Mouse (Mus musculus) neural tube, embryonic 12.5 days (tissue): ENCODE measurements around the gene Cntn6. TPM values are rescaled to one million over a fixed set of nuclear protein-coding genes. Genes with fewer than 3 reads are reported as not detected.
A peak's percentile ranks its signal among the peaks of the same experiment; 100 is the strongest.

Experiments
- ATAC-seq: fragments of 200-750 bp; cut with Nextera tagmentation; 2 replicates; pipeline ENCODE4 v1.8.0; 2017; ENCODE audit warnings: low read depth, mild to moderate bottlenecking, moderate TSS enrichment, moderate library complexity; ENCODE audit not compliant: low FRiP score
- H3K27ac ChIP-seq: fragments of 300-500 bp; sonication (generic); 2 replicates; pipeline ENCODE4 v1.5.1; 2016
- H3K27me3 ChIP-seq: fragments of 300-500 bp; sonication (generic); replicated peaks from 2 replicates; pipeline ENCODE4 v1.6.1; 2016; ENCODE audit warnings: mild to moderate bottlenecking
- H3K36me3 ChIP-seq: fragments of 300-500 bp; sonication (generic); 2 replicates; pipeline ENCODE4 v1.6.1; 2016; ENCODE audit warnings: mild to moderate bottlenecking
- H3K4me1 ChIP-seq: fragments of 300-500 bp; sonication (generic); 2 replicates; pipeline ENCODE4 v1.6.1; 2016
- H3K4me2 ChIP-seq: fragments of 300-500 bp; sonication (generic); replicated peaks from 2 replicates; pipeline ENCODE4 v1.6.1; 2016; ENCODE audit warnings: mild to moderate bottlenecking
- H3K4me3 ChIP-seq: fragments of 300-500 bp; sonication (generic); 2 replicates; pipeline ENCODE4 v1.5.1; 2016
- H3K9ac ChIP-seq: fragments of 300-500 bp; sonication (generic); 2 replicates; pipeline ENCODE4 v1.6.1; 2016; ENCODE audit warnings: mild to moderate bottlenecking
- H3K9me3 ChIP-seq: fragments of 300-500 bp; sonication (generic); 2 replicates; pipeline ENCODE4 v1.6.1; 2016; ENCODE audit warnings: mild to moderate bottlenecking
- WGBS: fragments of 180-500 bp; shearing (Covaris S2); methylation state at CpG from one replicate; pipeline ENCODE4 v1.1.7; 2016; 5-methylcytosine and 5-hydroxymethylcytosine counted together
- polyA plus RNA-seq: library from polyadenylated mRNA; unstranded; fragments of >200 nt; fragmentation: Nextera tagmentation; extraction: Ambion mirVana; gene quantifications from 2 replicates; pipeline ENCODE4 v1.2.1, GENCODE M21; 2016

The Cntn6 gene
- polyA plus RNA-seq, 1 experiment from 2014 or later = 3.2 TPM

- Histone ChIP-seq H3K27ac (no peak overlapping the region), H3K4me3 (no peak overlapping the region), H3K27me3 (no peaks in the 10 kb centered on the region), H3K36me3 (no peaks in the 10 kb centered on the region), H3K4me2 (no peak overlapping the region), H3K4me1 (no peaks in the 10 kb centered on the region), H3K9ac (no peak overlapping the region), H3K9me3 (no peaks in the 10 kb centered on the region)
- no peak for ATAC-seq
- 62% methylated on average over 3 of the region's 3 CpGs for WGBS
Measured at GRCm38 (mm10) chr6:104653518-104653917, 160.9 kb downstream of the Cntn6 start.

- no peaks in the 10 kb centered on the region for H3K4me1 ChIP-seq
- H3K4me2 ChIP-seq = no peak overlapping the region
- H3K27ac ChIP-seq = no peak overlapping the region
- H3K4me3 ChIP-seq = no peak overlapping the region
- H3K27me3 ChIP-seq = no peaks in the 10 kb centered on the region
- 93% methylated on average over 2 of the region's 2 CpGs for WGBS
- H3K9me3 ChIP-seq = no peaks in the 10 kb centered on the region
- H3K9ac ChIP-seq = no peak overlapping the region
- H3K36me3 ChIP-seq = no peaks in the 10 kb centered on the region
- no peak for ATAC-seq
Measured at GRCm38 (mm10) chr6:104668701-104669100, 176.1 kb downstream of the Cntn6 start.

GRCm38 (mm10) chr6:104674249-104674648, 181.7 kb downstream of the Cntn6 start:
- no peak overlapping the region for H3K9ac ChIP-seq
- no peak for ATAC-seq
- H3K9me3 ChIP-seq = no peaks in the 10 kb centered on the region
- H3K4me1 ChIP-seq = no peaks in the 10 kb centered on the region
- H3K4me2 ChIP-seq = no peak overlapping the region
- H3K4me3 ChIP-seq = no peak overlapping the region
- H3K27me3 ChIP-seq = no peaks in the 10 kb centered on the region
- H3K27ac ChIP-seq = no peak overlapping the region
- no peaks in the 10 kb centered on the region for H3K36me3 ChIP-seq

GRCm38 (mm10) chr6:104679809-104680495, 187.4 kb downstream of the Cntn6 start:
- no peak for ATAC-seq
- no peaks in the 10 kb centered on the region for H3K9me3 ChIP-seq
- no peak overlapping the region for H3K4me3 ChIP-seq
- no peak overlapping the region for H3K27ac ChIP-seq
- WGBS = 96% methylated on average over 1 of the region's 1 CpGs
- no peaks in the 10 kb centered on the region for H3K36me3 ChIP-seq
- no peaks in the 10 kb centered on the region for H3K4me1 ChIP-seq
- no peak overlapping the region for H3K4me2 ChIP-seq
- H3K27me3 ChIP-seq = no peaks in the 10 kb centered on the region
- no peak overlapping the region for H3K9ac ChIP-seq

GRCm38 (mm10) chr6:104687980-104688379, 195.4 kb downstream of the Cntn6 start:
- no peak for ATAC-seq

GRCm38 (mm10) chr6:104688439-104689125, 196.0 kb downstream of the Cntn6 start:
- H3K27ac ChIP-seq = no peak overlapping the region

More at GRCm38 (mm10) chr6:104687980-104688379, 195.4 kb downstream of the Cntn6 start:
- Histone ChIP-seq H3K9ac (no peak overlapping the region), H3K9me3 (no peaks in the 10 kb centered on the region), H3K4me2 (no peak overlapping the region), H3K27me3 (no peaks in the 10 kb centered on the region), H3K36me3 (no peaks in the 10 kb centered on the region), H3K4me3 (no peak overlapping the region), H3K27ac (no peak overlapping the region), H3K4me1 (no peaks in the 10 kb centered on the region)
- 77% methylated on average over 3 of the region's 3 CpGs for WGBS

GRCm38 (mm10) chr6:104728571-104728970, 236.0 kb downstream of the Cntn6 start:
- Histone ChIP-seq H3K27ac (no peak overlapping the region), H3K4me1 (no peaks in the 10 kb centered on the region), H3K4me3 (no peak overlapping the region), H3K4me2 (no peak overlapping the region), H3K27me3 (no peaks in the 10 kb centered on the region), H3K36me3 (no peaks in the 10 kb centered on the region), H3K9me3 (no peaks in the 10 kb centered on the region), H3K9ac (no peak overlapping the region)
- WGBS = 95% methylated on average over 1 of the region's 1 CpGs
- ATAC-seq = no peak

More at GRCm38 (mm10) chr6:104688439-104689125, 196.0 kb downstream of the Cntn6 start:
- WGBS = 72% methylated on average over 6 of the region's 6 CpGs
- Histone ChIP-seq H3K4me3 (no peak overlapping the region), H3K27me3 (no peaks in the 10 kb centered on the region), H3K4me2 (no peak overlapping the region), H3K9me3 (no peaks in the 10 kb centered on the region), H3K9ac (no peak overlapping the region), H3K4me1 (no peaks in the 10 kb centered on the region), H3K36me3 (no peaks in the 10 kb centered on the region)
- ATAC-seq = no peak

- Histone ChIP-seq H3K27me3 (no peaks in the 10 kb centered on the region), H3K36me3 (no peaks in the 10 kb centered on the region), H3K9me3 (no peaks in the 10 kb centered on the region), H3K4me3 (no peak overlapping the region), H3K4me2 (no peak overlapping the region), H3K27ac (no peak overlapping the region), H3K4me1 (no peaks in the 10 kb centered on the region), H3K9ac (no peak overlapping the region)
- 93% methylated on average over 1 of the region's 1 CpGs for WGBS
- ATAC-seq = no peak
Measured at GRCm38 (mm10) chr6:104734256-104734655, 241.7 kb downstream of the Cntn6 start.

GRCm38 (mm10) chr6:104738999-104739398, 246.4 kb downstream of the Cntn6 start:
- ATAC-seq = no peak

GRCm38 (mm10) chr6:104758125-104758524, 265.5 kb downstream of the Cntn6 start:
- Histone ChIP-seq H3K9me3 (no peaks in the 10 kb centered on the region), H3K27me3 (no peaks in the 10 kb centered on the region), H3K4me3 (no peak overlapping the region), H3K4me2 (no peak overlapping the region), H3K4me1 (no peaks in the 10 kb centered on the region), H3K27ac (no peak overlapping the region), H3K36me3 (no peaks in the 10 kb centered on the region), H3K9ac (no peak overlapping the region)
- ATAC-seq = no peak

More at GRCm38 (mm10) chr6:104738999-104739398, 246.4 kb downstream of the Cntn6 start:
- no peak overlapping the region for H3K4me2 ChIP-seq
- no peaks in the 10 kb centered on the region for H3K36me3 ChIP-seq
- WGBS = 90% methylated on average over 4 of the region's 4 CpGs
- no peak overlapping the region for H3K4me3 ChIP-seq
- H3K27me3 ChIP-seq = no peaks in the 10 kb centered on the region
- H3K9me3 ChIP-seq = no peaks in the 10 kb centered on the region
- no peak overlapping the region for H3K9ac ChIP-seq
- H3K27ac ChIP-seq = no peak overlapping the region
- no peaks in the 10 kb centered on the region for H3K4me1 ChIP-seq

- 88% methylated on average over 3 of the region's 3 CpGs for WGBS
Measured at GRCm38 (mm10) chr6:104761226-104761625, 268.6 kb downstream of the Cntn6 start.

GRCm38 (mm10) chr6:104783891-104784290, 291.3 kb downstream of the Cntn6 start:
- no peaks in the 10 kb centered on the region for H3K27me3 ChIP-seq
- WGBS = 94% methylated on average over 3 of the region's 3 CpGs
- no peak overlapping the region for H3K27ac ChIP-seq
- no peak overlapping the region for H3K9ac ChIP-seq
- no peak overlapping the region for H3K4me3 ChIP-seq
- no peak overlapping the region for H3K4me2 ChIP-seq
- no peaks in the 10 kb centered on the region for H3K9me3 ChIP-seq
- H3K4me1 ChIP-seq = no peaks in the 10 kb centered on the region
- ATAC-seq = peak; percentile 21; the same call in 1 of the 2 replicates
- no peaks in the 10 kb centered on the region for H3K36me3 ChIP-seq

More at GRCm38 (mm10) chr6:104761226-104761625, 268.6 kb downstream of the Cntn6 start:
- H3K4me1 ChIP-seq = no peaks in the 10 kb centered on the region
- no peak overlapping the region for H3K27ac ChIP-seq
- H3K9me3 ChIP-seq = no peaks in the 10 kb centered on the region
- H3K27me3 ChIP-seq = no peaks in the 10 kb centered on the region
- no peak for ATAC-seq
- H3K9ac ChIP-seq = no peak overlapping the region
- H3K36me3 ChIP-seq = no peaks in the 10 kb centered on the region
- H3K4me3 ChIP-seq = no peak overlapping the region
- no peak overlapping the region for H3K4me2 ChIP-seq

GRCm38 (mm10) chr6:104787502-104787901, 294.9 kb downstream of the Cntn6 start:
- 77% methylated on average over 2 of the region's 2 CpGs for WGBS
- no peak for ATAC-seq
- Histone ChIP-seq H3K27me3 (no peaks in the 10 kb centered on the region), H3K4me2 (no peak overlapping the region), H3K4me1 (no peaks in the 10 kb centered on the region), H3K27ac (no peak overlapping the region), H3K36me3 (no peaks in the 10 kb centered on the region), H3K9ac (no peak overlapping the region), H3K4me3 (no peak overlapping the region), H3K9me3 (no peaks in the 10 kb centered on the region)
